Mouse (Mus musculus): ENCODE measurements around the gene Ccpg1os.

GRCm38 (mm10) chr9:73005106-73005505 lies 19.9 kb upstream of the Ccpg1os start:
- no peak for TF ChIP-seq POLR2A (IDR thresholded peaks at IDR 0.05; ENCODE audit: low read depth, low read length)
- TF ChIP-seq CTCF (IDR thresholded peaks at IDR 0.05; ENCODE audit: borderline replicate concordance, insufficient read depth, low read length) = no peak

Measured in embryonic fibroblast, embryonic 13.5 days (primary cell).